Mouse (Mus musculus) heart, postnatal 0 days (tissue): Measurements from ENCODE around the gene Fen1. TPM values are rescaled to one million over a fixed set of nuclear protein-coding genes. Genes with fewer than 3 reads are reported as not detected.
"Not testable (repeated sequence)": the region's sequence is repeated elsewhere in the genome, so short reads cannot be mapped to it uniquely, and the experiment has no call there.

Experiments used
- ATAC-seq: fragments of 200-750 bp; cut with Nextera tagmentation; 2 replicates; pipeline ENCODE4 v1.8.0; 2017; ENCODE audit warnings: low read depth, moderate number of reproducible peaks, moderate library complexity; ENCODE audit not compliant: insufficient read depth
- DNase-seq: peaks from one replicate; pipeline ENCODE4 v3.0.0-alpha.2; 2016; ENCODE audit warnings: low spot score
- H3K27ac ChIP-seq: fragments of 300-500 bp; sonication (generic); 2 replicates; pipeline ENCODE4 v1.5.1; 2014; ENCODE audit warnings: low read depth, mild to moderate bottlenecking
- H3K27me3 ChIP-seq: fragments of 300-500 bp; sonication (generic); 2 replicates; pipeline ENCODE4 v1.6.1; 2014; ENCODE audit warnings: low read length, mixed read lengths; ENCODE audit not compliant: control insufficient read depth, insufficient read depth
- H3K36me3 ChIP-seq: fragments of 300-500 bp; sonication (generic); replicated peaks from 2 replicates; pipeline ENCODE4 v1.6.1; 2014; ENCODE audit warnings: low read length, mixed read lengths; ENCODE audit not compliant: control insufficient read depth, insufficient read depth
- H3K4me1 ChIP-seq: fragments of 300-500 bp; sonication (generic); 2 replicates; pipeline ENCODE4 v1.6.1; 2014; ENCODE audit warnings: antibody characterized with exemption; ENCODE audit not compliant: control insufficient read depth, insufficient read depth
- H3K4me2 ChIP-seq: fragments of 300-500 bp; sonication (generic); 2 replicates; pipeline ENCODE4 v1.6.1; 2014; ENCODE audit warnings: low read depth, mild to moderate bottlenecking, low read length, moderate library complexity
- H3K4me3 ChIP-seq: fragments of 300-500 bp; sonication (generic); 2 replicates; pipeline ENCODE4 v1.5.1; 2014; ENCODE audit warnings: low read depth, low read length
- H3K9ac ChIP-seq: fragments of 300-500 bp; sonication (generic); replicated peaks from 2 replicates; pipeline ENCODE4 v1.6.1; 2014; ENCODE audit warnings: low read depth, low read length, mixed read lengths
- H3K9me3 ChIP-seq: fragments of 300-500 bp; sonication (generic); replicated peaks from 2 replicates; pipeline ENCODE4 v1.6.1; 2016; ENCODE audit warnings: low read length; ENCODE audit not compliant: control insufficient read depth
- CTCF ChIP-seq: IDR thresholded peaks from 2 replicates; pipeline ENCODE4 v1.5.1; 2016; ENCODE audit warnings: antibody characterized with exemption, control low read depth, low read depth
- EP300 ChIP-seq: IDR thresholded peaks from 2 replicates; pipeline ENCODE4 v1.6.1; 2016; ENCODE audit warnings: antibody characterized with exemption, low read depth
- WGBS: fragments of 180-500 bp; shearing (Covaris S2); extraction: QIAGEN DNeasy Blood & Tissue Kit; methylation state at CpG from one replicate; pipeline ENCODE4 v1.1.7; 2014; 5-methylcytosine and 5-hydroxymethylcytosine counted together
- polyA plus RNA-seq: library from polyadenylated mRNA; unstranded; fragments of >200 nt; fragmentation: Nextera tagmentation; extraction: Ambion mirVana; gene quantifications from 2 replicates; pipeline ENCODE4 v1.2.1, GENCODE M21; 2015
- total RNA-seq: library from RNA; depleted of rRNA; stranded (reverse); fragments of >200 nt; gene quantifications from 2 replicates; pipeline ENCODE4 v1.2.3, GENCODE M21; 2014; ENCODE audit warnings: low replicate concordance

The Fen1 gene
- total and polyA plus RNA-seq, 2 experiments from 2014 or later, result 19.1 to 34.9 TPM

DNA sequence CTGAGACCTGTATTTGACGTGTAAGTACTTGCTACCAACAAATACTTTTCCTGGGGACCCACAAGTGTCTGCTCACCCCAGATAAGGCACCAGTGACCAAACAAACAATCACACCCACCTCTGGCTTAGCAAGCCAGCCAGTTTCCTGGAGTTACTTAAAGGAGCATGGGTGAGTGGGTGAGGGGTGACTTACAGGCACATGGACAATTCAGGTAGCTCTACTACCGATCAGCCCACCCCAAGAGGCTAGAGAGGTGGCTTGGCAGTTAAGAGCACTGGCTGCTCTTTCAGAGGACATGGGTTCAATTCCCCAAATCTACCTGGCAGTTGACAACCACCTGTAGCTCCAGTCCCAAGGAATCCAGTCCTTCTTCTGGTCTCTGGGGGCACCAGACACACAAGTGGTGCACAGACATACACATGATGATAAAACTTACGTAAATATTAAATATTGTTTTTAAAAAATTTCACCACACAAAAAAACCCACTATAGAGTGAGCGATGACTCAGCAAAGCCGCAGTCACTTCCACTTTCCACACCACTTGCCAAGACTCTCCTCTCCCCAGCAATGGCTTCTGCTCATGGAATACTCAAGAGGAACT lies 30.8 kb downstream of the Fen1 start:
- Histone ChIP-seq H3K9me3 (no peaks in the 10 kb centered on the region), H3K27me3 (no peaks in the 10 kb centered on the region), H3K4me2 (no peak overlapping the region), H3K4me1 (0 out of 2 replicates have a peak, but pooled peaks cover 8% of the 10 kb centered on the region), H3K27ac (no peak overlapping the region), H3K4me3 (no peak overlapping the region), H3K9ac (no peak overlapping the region), H3K36me3 (no peaks in the 10 kb centered on the region)
- no peak for TF ChIP-seq CTCF
- no peak for TF ChIP-seq EP300
- DNase-seq (no peak), ATAC-seq (no peak)
- WGBS, result 57% methylated on average over 5 of the region's 5 CpGs

DNA sequence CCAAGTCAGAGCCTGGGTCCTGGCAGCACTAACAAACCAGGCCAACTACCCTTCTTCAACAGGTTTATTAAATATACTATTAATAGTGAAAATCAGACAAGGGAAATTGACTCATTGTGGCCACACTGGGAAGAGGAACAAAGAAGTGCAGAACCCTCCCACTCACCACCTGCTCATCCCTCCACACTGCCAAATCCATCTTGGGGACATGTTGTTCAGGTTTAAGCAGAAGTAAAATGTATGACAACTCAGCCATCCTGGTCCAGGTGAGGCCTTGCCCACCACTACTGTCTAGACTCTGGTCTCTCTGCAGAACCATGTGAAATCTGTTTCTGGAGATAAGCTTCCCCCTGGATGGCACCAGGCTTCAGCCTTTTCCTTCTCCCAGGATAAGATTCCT lies 32.1 kb downstream of the Fen1 start:
- no peak overlapping the region for H3K9ac ChIP-seq
- TF ChIP-seq EP300 (no peak), CTCF (no peak)

DNA sequence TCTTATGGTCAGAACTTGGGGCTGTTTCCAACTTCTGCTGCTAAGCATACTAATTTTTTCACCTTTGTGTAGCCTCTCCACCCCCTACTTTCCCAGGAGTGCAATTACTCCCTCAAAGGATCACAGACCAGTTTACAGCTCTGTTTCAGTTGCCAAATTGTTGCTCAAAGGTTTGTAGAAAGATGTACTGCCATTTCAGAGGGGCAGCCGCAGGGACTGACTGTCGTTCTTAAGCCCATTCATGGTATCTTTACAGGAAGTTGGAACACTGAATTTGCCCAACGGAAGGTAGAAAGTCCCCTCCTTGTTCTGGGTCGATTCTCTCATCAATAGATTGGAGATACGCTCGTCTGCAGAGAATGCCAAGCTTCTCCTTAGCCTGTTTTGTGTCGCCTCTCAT lies 32.6 kb downstream of the Fen1 start:
- Histone ChIP-seq H3K4me1 (no peaks in the 10 kb centered on the region), H3K4me3 (no peak overlapping the region), H3K36me3 (no peaks in the 10 kb centered on the region), H3K9me3 (no peaks in the 10 kb centered on the region), H3K9ac (no peak overlapping the region), H3K27me3 (no peaks in the 10 kb centered on the region), H3K27ac (no peak overlapping the region), H3K4me2 (no peak overlapping the region)
- no peak for DNase-seq
- no peak for TF ChIP-seq CTCF
- no peak for TF ChIP-seq EP300
- ATAC-seq, result no peak
- 77% methylated on average over 7 of the region's 7 CpGs for WGBS

More for the DNA sequence above, 32.1 kb downstream of the Fen1 start:
- H3K4me3 ChIP-seq, result no peak overlapping the region
- H3K4me2 ChIP-seq, result no peak overlapping the region
- no peaks in the 10 kb centered on the region for H3K27me3 ChIP-seq
- no peaks in the 10 kb centered on the region for H3K36me3 ChIP-seq
- H3K9me3 ChIP-seq, result no peaks in the 10 kb centered on the region
- DNase-seq (no peak), ATAC-seq (no peak)
- no peak overlapping the region for H3K27ac ChIP-seq
- H3K4me1 ChIP-seq, result 0 out of 2 replicates have a peak, but pooled peaks cover 3% of the 10 kb centered on the region

DNA sequence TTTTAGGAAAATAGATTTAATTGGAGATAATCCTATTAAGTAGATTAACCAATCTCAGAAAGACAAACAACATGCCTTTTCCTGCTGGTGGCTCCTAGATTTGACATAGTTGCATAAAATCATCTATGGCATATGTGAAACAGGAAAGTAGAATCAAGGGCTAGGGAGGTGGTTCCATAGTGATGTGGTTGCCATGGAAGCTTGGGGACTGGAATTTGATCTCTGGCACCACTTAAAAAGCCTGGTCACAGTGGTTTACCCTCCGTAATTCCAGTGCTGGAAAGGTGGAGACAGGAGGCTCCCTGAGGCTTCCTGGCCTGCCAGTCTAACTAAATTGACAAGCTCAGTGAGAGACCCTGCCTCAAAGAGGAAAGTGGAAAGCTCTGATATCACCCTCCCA lies 33.5 kb downstream of the Fen1 start:
- no peak overlapping the region for H3K4me2 ChIP-seq
- H3K27me3 ChIP-seq, result no peaks in the 10 kb centered on the region
- DNase-seq (no peak), ATAC-seq (no peak)
- no peak overlapping the region for H3K27ac ChIP-seq
- TF ChIP-seq EP300 (no peak), CTCF (no peak)
- no peak overlapping the region for H3K9ac ChIP-seq
- no peaks in the 10 kb centered on the region for H3K9me3 ChIP-seq
- H3K36me3 ChIP-seq, result no peaks in the 10 kb centered on the region
- H3K4me1 ChIP-seq, result no peaks in the 10 kb centered on the region
- 47% methylated on average over 1 of the region's 1 CpGs for WGBS
- no peak overlapping the region for H3K4me3 ChIP-seq

DNA sequence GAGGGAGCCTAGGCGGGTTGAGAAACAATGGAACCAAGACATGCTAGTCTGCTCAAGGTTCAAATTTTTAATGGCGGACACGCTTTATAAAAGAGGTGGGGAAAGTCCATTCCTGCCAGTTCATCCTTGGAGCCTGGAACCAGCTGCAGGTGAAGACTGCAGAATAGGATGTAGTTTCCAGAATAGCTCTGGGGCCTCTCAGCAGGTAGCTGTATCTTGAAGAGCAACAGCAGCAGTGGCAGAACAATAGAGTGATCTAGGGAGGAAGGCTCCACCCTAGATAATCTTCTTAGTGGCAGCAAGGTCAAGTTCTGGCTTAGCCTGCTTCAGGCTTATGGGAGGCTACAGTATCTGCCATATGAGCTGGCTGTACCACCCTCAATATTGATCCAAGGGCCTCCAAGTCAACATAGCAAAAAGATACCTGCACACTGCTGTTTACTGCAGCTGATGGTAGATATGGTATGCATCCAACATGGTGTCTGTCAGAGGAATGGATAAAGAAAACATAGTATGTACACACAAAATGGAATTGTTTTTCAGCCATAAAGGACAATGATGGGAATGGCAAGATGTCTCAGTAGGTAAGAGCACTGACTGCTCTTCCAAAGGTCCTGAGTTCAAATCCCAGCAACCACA lies 34.2 kb downstream of the Fen1 start:
- ATAC-seq, result not testable (repeated sequence)

DNA sequence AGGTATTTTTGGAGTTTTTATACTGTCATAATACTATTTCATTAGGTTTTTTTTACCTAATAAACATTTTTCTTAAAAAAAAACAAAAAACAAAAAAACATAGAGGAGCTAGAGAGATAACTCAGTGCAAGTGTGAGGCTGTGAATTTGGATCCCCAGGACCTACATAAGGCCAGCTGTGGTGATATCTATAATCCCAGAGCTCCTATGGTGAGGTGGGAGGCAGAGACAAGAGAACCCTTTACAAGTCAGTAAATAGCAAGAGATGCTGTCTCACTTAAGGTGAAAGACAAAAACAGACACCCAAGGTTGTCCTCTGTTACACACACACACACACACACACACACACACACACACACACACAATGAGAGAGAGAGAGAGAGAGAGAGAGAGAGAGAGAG lies 34.8 kb downstream of the Fen1 start:
- Histone ChIP-seq H3K9ac (no peak overlapping the region), H3K9me3 (no peaks in the 10 kb centered on the region), H3K4me2 (no peak overlapping the region), H3K27ac (no peak overlapping the region), H3K4me1 (no peaks in the 10 kb centered on the region), H3K27me3 (no peaks in the 10 kb centered on the region), H3K4me3 (no peak overlapping the region), H3K36me3 (no peaks in the 10 kb centered on the region)
- no peak for ATAC-seq
- TF ChIP-seq CTCF (no peak), EP300 (no peak)
- DNase-seq, result no peak

More for the DNA sequence above, 34.2 kb downstream of the Fen1 start:
- WGBS, result 85% methylated on average over 3 of the region's 3 CpGs
- not testable (repeated sequence) for H3K4me1 ChIP-seq, H3K27me3 ChIP-seq, H3K9me3 ChIP-seq, H3K9ac ChIP-seq, H3K27ac ChIP-seq, DNase-seq, H3K4me3 ChIP-seq, H3K36me3 ChIP-seq, H3K4me2 ChIP-seq
